Mouse (Mus musculus) heart, postnatal 0 days (tissue): ENCODE data around the gene Lurap1.

Experiments used
- CTCF ChIP-seq: IDR thresholded peaks from 2 replicates; pipeline ENCODE4 v1.5.1; 2016; ENCODE audit warnings: antibody characterized with exemption, control low read depth, low read depth
- EP300 ChIP-seq: IDR thresholded peaks from 2 replicates; pipeline ENCODE4 v1.6.1; 2016; ENCODE audit warnings: antibody characterized with exemption, low read depth

DNA sequence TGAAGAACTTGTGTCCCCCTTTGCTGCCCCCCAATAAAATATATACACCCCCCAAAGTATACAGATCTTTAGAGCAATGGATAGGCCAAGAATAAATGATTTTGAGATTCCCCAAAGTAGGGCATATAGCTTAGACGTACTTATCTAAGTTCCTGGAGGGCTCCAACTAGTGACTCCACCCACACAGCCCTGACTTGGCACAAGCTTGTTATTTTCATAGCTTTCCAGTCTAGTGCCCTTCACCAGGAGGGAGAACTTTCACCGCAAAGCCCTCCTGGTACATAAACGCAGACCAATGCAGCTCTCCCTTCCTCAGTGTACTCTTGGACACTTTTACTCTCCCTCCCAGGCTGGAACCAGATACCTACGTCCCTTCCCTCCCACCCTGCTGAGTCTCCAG lies 11.0 kb upstream of the Lurap1 start:
- TF ChIP-seq CTCF: no peak
- no peak for TF ChIP-seq EP300
